Mouse (Mus musculus) hindbrain, embryonic 11.5 days (tissue): Measurements from ENCODE around the gene Nipsnap3b. TPM values are rescaled to one million over a fixed set of nuclear protein-coding genes. Genes with fewer than 3 reads are reported as not detected.

Source experiments
- ATAC-seq: fragments of 200-750 bp; cut with Nextera tagmentation; 2 replicates; pipeline ENCODE4 v1.8.0; 2017; ENCODE audit warnings: mild to moderate bottlenecking, moderate TSS enrichment, moderate library complexity; ENCODE audit not compliant: low FRiP score
- DNase-seq: peaks from one replicate; pipeline ENCODE4 v3.0.0-alpha.2; 2015; ENCODE audit warnings: low spot score
- H3K27ac ChIP-seq: fragments of 300-500 bp; sonication (generic); 2 replicates; pipeline ENCODE4 v1.5.1; 2014; ENCODE audit warnings: mild to moderate bottlenecking, low read depth, low read length
- H3K27me3 ChIP-seq: fragments of 300-500 bp; sonication (generic); 2 replicates; pipeline ENCODE4 v1.6.1; 2014; ENCODE audit warnings: mild to moderate bottlenecking, low read length, moderate library complexity, mixed read lengths; ENCODE audit not compliant: control insufficient read depth, insufficient read depth
- H3K36me3 ChIP-seq: fragments of 300-500 bp; sonication (generic); 2 replicates; pipeline ENCODE4 v1.6.1; 2014; ENCODE audit warnings: mild to moderate bottlenecking, low read length, moderate library complexity, mixed read lengths; ENCODE audit not compliant: control insufficient read depth, insufficient read depth
- H3K4me1 ChIP-seq: fragments of 300-500 bp; sonication (generic); replicated peaks from 2 replicates; pipeline ENCODE4 v1.6.1; 2014; ENCODE audit warnings: low read length, mixed read lengths; ENCODE audit not compliant: control insufficient read depth, insufficient read depth
- H3K4me2 ChIP-seq: fragments of 300-500 bp; sonication (generic); replicated peaks from 2 replicates; pipeline ENCODE4 v1.6.1; 2014; ENCODE audit warnings: mild to moderate bottlenecking, low read depth, low read length
- H3K4me3 ChIP-seq: fragments of 300-500 bp; sonication (generic); 2 replicates; pipeline ENCODE4 v1.5.1; 2014; ENCODE audit warnings: low read depth, low read length
- H3K9ac ChIP-seq: fragments of 300-500 bp; sonication (generic); 2 replicates; pipeline ENCODE4 v1.6.1; 2014; ENCODE audit warnings: low read depth, low read length
- H3K9me3 ChIP-seq: fragments of 300-500 bp; sonication (generic); 2 replicates; pipeline ENCODE4 v1.6.1; 2016; ENCODE audit warnings: low read length; ENCODE audit not compliant: control insufficient read depth
- WGBS: fragments of 180-500 bp; shearing (Covaris S2); extraction: QIAGEN DNeasy Blood & Tissue Kit; methylation state at CpG from one replicate; pipeline ENCODE4 v1.1.7; 2014; 5-methylcytosine and 5-hydroxymethylcytosine counted together
- polyA plus RNA-seq: library from polyadenylated mRNA; unstranded; fragments of >200 nt; fragmentation: Nextera tagmentation; extraction: Ambion mirVana; gene quantifications from 2 replicates; pipeline ENCODE4 v1.2.1, GENCODE M21; 2014

Nipsnap3b gene
- polyA plus RNA-seq: 129 and 132 TPM in 2 replicates

DNA sequence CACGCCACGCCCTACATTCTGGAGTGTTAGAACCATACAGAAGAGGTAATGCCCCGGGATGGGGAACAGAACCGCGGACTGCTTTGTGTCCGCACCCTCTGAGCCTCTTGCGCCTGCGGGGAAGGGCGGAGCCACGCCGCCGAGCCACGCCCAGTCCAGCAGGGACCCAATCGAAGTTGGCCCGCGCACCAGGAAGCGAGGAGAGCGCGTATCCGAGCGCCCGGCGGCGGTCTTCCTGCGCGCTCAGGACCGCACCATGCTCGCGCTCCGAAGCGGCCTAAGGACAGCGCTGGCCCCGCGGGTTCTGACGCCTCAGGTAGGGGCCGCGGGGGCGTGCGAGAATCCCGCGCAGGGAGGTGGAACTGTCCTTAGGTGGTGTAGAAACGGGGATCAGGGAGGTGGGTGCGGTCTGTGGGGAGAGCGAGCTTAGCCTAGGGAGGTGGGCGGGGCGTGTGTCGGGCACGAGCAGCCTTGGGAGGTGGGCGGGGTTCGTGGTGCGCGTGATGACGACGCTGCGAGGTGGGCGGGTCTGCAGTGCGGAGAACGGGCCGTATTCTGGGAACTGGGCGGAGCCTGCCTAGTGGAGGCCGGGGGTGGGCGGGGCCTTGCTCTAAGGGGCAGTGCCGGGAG is at the start of gene Nipsnap3b:
Gene Nipsnap3b (plus strand): TSS at position 149 of the 630 bp plus-strand sequence.
- 1% methylated on average over 61 of the region's 63 CpGs for WGBS
- H3K36me3 ChIP-seq: peaks cover 3% of the 10 kb centered on the region
- H3K9ac ChIP-seq: peak within 1 kb of the TSS; percentile 81
- H3K27me3 ChIP-seq: no peaks in the 10 kb centered on the region
- peak within 1 kb of the TSS; percentile 74 for H3K27ac ChIP-seq
- H3K9me3 ChIP-seq: no peaks in the 10 kb centered on the region
- peak within 1 kb of the TSS; percentile 54 for H3K4me2 ChIP-seq
- H3K4me1 ChIP-seq: no peaks in the 10 kb centered on the region
- peak within 1 kb of the TSS; percentile 70 for H3K4me3 ChIP-seq
- DNase-seq: peak; percentile 98
- peak; percentile 96 for ATAC-seq

DNA sequence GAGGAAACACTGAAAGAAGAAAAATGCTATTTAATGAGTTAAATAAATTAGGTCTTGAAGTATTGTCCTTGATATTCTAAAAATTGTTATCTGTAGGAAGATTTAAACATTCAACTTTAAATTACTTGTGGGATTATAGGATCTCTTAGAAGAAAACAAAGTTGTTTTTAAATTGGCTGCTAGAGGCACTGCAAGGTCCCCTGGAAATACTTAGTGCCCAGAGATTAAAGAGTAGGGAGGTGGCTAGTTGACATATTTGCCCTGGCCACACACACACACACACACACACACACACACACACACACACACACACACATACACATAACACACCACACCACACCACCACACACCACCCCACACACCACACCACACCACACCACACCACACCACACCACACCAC is 47.4 kb upstream of the Nipsnap3b start, which contains the start of gene Olfr270:
Gene Olfr270 (plus strand): TSS at position 301 of the 400 bp plus-strand sequence.
- no peaks in the 10 kb centered on the region for H3K27me3 ChIP-seq
- no peak within 1 kb of the TSS for H3K4me3 ChIP-seq
- H3K9ac ChIP-seq: no peak within 1 kb of the TSS
- no peaks in the 10 kb centered on the region for H3K36me3 ChIP-seq
- ATAC-seq (no peak), DNase-seq (no peak)
- no peaks in the 10 kb centered on the region for H3K4me1 ChIP-seq
- no peak within 1 kb of the TSS for H3K4me2 ChIP-seq
- H3K9me3 ChIP-seq: no peaks in the 10 kb centered on the region
- no peak within 1 kb of the TSS for H3K27ac ChIP-seq

DNA sequence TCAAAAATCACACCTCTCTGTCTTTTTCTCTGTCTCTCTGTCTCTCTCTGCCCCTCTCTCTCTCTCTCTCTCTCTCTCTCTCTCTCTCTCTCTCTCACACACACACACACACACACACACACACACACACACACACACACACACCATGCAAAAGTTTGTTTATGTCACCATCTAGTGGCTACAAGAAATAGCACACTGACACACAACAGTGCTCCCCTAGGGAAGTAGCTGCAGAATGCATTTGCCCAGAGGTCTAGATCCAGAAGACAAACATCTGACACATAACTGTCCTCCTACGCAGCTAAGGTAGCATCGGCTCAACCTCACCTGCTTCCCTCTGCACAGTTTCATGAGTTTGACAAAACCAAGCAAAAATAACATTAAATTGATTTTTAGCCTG is 26.5 kb upstream of the Nipsnap3b start:
- Histone ChIP-seq H3K36me3 (no peaks in the 10 kb centered on the region), H3K4me1 (no peaks in the 10 kb centered on the region), H3K4me3 (no peak overlapping the region), H3K27ac (no peak overlapping the region), H3K27me3 (no peaks in the 10 kb centered on the region), H3K4me2 (no peak overlapping the region), H3K9ac (no peak overlapping the region), H3K9me3 (no peaks in the 10 kb centered on the region)
- DNase-seq (peak; percentile 13), ATAC-seq (no peak)
- WGBS: 70% methylated on average over 2 of the region's 2 CpGs

DNA sequence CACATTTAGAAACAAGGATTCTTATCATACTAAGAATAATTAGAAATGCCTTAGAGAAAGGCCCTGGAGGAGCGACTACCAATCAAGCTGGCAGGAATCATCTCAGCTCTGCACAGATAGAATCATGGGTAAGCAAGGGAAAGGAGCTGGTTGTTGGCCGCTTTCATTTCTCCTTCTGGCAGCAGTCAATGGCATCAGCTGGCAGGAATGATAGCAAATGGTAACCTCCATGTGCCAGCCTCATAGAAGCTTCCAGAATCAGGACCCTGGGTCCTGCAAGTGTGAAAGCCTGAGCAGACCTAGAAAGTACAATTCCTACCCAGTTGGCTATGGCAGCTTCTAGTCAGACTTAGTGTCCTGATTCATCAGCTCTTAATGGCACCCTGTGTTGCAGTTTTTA is 25.4 kb upstream of the Nipsnap3b start:
- Histone ChIP-seq H3K9ac (no peak overlapping the region), H3K36me3 (no peaks in the 10 kb centered on the region), H3K4me2 (no peak overlapping the region), H3K27me3 (no peaks in the 10 kb centered on the region), H3K4me3 (no peak overlapping the region), H3K4me1 (no peaks in the 10 kb centered on the region), H3K9me3 (no peaks in the 10 kb centered on the region), H3K27ac (no peak overlapping the region)
- DNase-seq: no peak
- no peak for ATAC-seq
- WGBS: 86% methylated on average over 2 of the region's 2 CpGs

DNA sequence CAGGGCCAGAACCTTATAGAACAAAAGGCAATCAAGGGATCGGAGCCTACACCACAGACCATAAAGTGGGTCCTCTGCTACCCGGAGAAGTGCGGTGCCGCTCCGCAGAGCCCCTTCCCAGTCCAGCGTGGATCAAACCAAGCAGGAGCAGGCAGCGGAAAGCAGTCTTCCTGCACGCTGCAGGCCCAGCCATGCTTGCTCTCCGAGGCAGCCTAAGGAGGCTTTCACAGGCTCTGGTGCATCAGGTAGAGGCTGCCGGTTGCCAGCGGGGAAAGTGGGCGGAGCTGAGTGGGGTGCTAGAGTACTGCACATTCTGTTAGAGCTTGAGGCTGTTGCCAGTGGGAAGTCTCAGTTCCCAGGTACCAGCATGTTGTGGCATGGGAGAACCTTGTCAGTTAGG is 22.4 kb upstream of the Nipsnap3b start, which contains the start of gene Nipsnap3a:
Gene Nipsnap3a (plus strand): TSS at position 25 of the 400 bp plus-strand sequence.
- no peak within 1 kb of the TSS for H3K4me3 ChIP-seq
- no peaks in the 10 kb centered on the region for H3K4me1 ChIP-seq
- H3K9me3 ChIP-seq: no peaks in the 10 kb centered on the region
- ATAC-seq: peak; percentile 33
- no peak within 1 kb of the TSS for H3K27ac ChIP-seq
- H3K4me2 ChIP-seq: peak within 1 kb of the TSS; percentile 17
- H3K36me3 ChIP-seq: no peaks in the 10 kb centered on the region
- no peaks in the 10 kb centered on the region for H3K27me3 ChIP-seq
- DNase-seq: peak; percentile 18
- 34% methylated on average over 12 of the region's 12 CpGs for WGBS
- no peak within 1 kb of the TSS; the same call in 1 of the 2 replicates for H3K9ac ChIP-seq

DNA sequence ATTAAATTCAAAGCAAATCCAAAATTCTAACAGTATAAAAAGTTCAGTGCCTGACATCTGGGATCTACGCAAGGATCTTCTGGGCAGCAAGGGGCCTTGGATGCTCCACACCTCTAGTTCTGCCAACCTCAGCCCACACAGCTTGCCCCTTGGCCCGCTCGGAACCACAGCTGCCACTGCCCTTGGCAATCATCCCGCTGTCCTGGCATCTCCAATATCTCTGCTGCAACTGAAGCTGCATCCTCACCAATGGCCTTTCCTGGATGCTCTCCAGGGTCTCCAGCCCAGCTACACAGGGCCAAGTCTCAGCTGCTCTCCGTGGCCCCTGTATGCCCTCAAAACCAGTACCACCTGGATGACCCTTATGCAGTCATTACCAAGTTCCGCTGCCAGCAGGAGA is 12.2 kb upstream of the Nipsnap3b start:
- Histone ChIP-seq H3K9me3 (no peaks in the 10 kb centered on the region), H3K4me1 (no peaks in the 10 kb centered on the region), H3K9ac (no peak overlapping the region), H3K27ac (no peak overlapping the region), H3K4me2 (no peak overlapping the region), H3K27me3 (no peaks in the 10 kb centered on the region), H3K36me3 (no peaks in the 10 kb centered on the region), H3K4me3 (no peak overlapping the region)
- WGBS: 96% methylated on average over 6 of the region's 6 CpGs
- ATAC-seq (no peak), DNase-seq (no peak)

DNA sequence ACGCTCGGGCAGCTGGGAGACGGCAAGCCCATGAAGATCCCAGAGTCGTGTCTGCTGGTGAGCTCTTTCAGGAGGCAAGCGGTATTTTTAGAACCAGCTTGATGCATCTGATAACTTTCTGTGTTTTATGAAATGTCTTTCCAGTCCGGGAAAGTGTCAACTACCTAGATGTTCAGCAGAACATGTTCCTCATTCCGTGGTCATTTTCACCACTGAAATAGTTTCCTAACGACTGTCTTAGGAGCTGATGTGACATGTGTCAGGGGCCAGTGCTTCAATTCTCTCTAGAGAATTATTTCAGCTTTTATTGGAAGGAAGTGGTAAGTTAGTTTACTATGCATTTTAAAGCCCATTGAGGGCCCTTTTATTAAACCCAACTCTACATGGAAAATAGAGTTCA is 11.5 kb upstream of the Nipsnap3b start:
- no peak for DNase-seq
- Histone ChIP-seq H3K9ac (no peak overlapping the region), H3K27me3 (no peaks in the 10 kb centered on the region), H3K4me2 (no peak overlapping the region), H3K9me3 (no peaks in the 10 kb centered on the region), H3K4me1 (no peaks in the 10 kb centered on the region), H3K27ac (no peak overlapping the region), H3K36me3 (no peaks in the 10 kb centered on the region), H3K4me3 (no peak overlapping the region)
- no peak for ATAC-seq
- 85% methylated on average over 8 of the region's 8 CpGs for WGBS

DNA sequence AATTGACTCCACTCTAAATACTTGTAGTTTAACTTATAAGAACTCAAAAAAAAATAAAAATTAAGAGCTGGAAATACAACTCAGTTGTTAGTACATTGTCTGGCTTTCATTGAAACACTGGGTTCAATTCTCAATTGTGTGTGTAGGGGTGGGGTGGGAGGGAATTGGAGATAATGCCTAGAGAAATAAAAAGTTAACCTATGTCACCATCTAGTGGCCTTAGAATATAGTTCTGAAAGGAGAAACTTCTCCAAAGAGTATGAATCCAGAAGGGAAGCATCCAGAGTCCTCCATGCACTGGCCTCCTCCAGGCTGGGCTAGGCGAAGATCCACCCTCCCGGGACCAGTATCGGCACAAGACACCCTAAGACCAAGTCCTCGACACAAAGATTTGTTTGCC is 2.5 kb upstream of the Nipsnap3b start:
- WGBS: 74% methylated on average over 4 of the region's 4 CpGs
- no peak overlapping the region for H3K4me2 ChIP-seq
- ATAC-seq: no peak
- no peak overlapping the region for H3K4me3 ChIP-seq
- H3K27ac ChIP-seq: no peak overlapping the region
- H3K27me3 ChIP-seq: no peaks in the 10 kb centered on the region
- no peaks in the 10 kb centered on the region for H3K4me1 ChIP-seq
- no peaks in the 10 kb centered on the region for H3K9me3 ChIP-seq
- peak; percentile 31 for DNase-seq
- no peaks in the 10 kb centered on the region for H3K36me3 ChIP-seq
- H3K9ac ChIP-seq: no peak overlapping the region

DNA sequence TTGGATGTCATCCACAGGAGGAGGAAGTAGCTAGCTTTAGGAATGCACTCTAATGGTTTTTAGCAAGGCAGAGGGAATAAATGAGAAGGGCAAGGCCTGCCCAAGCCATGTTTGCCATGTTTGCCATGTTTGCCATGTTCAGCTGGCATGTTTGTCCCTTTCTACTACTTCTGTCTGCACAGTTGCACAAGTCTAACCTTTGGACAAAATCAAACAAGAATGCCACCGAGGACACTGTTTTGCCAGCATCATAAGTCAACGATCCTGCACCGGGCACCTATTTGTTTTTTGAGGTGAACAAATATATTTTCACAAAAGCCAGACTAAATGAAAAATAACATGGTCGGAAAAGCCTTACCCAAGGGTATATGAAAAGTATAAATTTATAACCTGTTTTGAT is 1.8 kb upstream of the Nipsnap3b start:
- DNase-seq: no peak
- H3K36me3 ChIP-seq: no peaks in the 10 kb centered on the region
- no peak overlapping the region for H3K4me2 ChIP-seq
- WGBS: 92% methylated on average over 4 of the region's 4 CpGs
- H3K4me3 ChIP-seq: no peak overlapping the region
- H3K9me3 ChIP-seq: no peaks in the 10 kb centered on the region
- no peak overlapping the region for H3K9ac ChIP-seq
- ATAC-seq: no peak
- H3K27ac ChIP-seq: no peak overlapping the region
- H3K4me1 ChIP-seq: no peaks in the 10 kb centered on the region
- no peaks in the 10 kb centered on the region for H3K27me3 ChIP-seq
